Mouse (Mus musculus): ENCODE results near the gene Pepd.
"Not testable (repeated sequence)": the region's sequence is repeated elsewhere in the genome, so short reads cannot be mapped to it uniquely, and the experiment has no call there.

The Pepd gene

GRCm38 (mm10) chr7:34932631-34933030 lies 20.5 kb downstream of the Pepd start:
- no peak for DNase-seq (ENCODE audit: inconsistent ontology term)

GRCm38 (mm10) chr7:34933142-34933541 lies 21.0 kb downstream of the Pepd start:
- DNase-seq (ENCODE audit: inconsistent ontology term): no peak

GRCm38 (mm10) chr7:34936347-34936746 lies 24.2 kb downstream of the Pepd start:
- no peak for DNase-seq (ENCODE audit: inconsistent ontology term)

- DNase-seq (ENCODE audit: inconsistent ontology term): peak; percentile 27
Measured at GRCm38 (mm10) chr7:34938636-34939261, 26.6 kb downstream of the Pepd start.

- peak; percentile 97 for DNase-seq (ENCODE audit: inconsistent ontology term)
Measured at GRCm38 (mm10) chr7:34939262-34939951, 27.2 kb downstream of the Pepd start.

GRCm38 (mm10) chr7:34939952-34940312 lies 27.8 kb downstream of the Pepd start:
- DNase-seq (ENCODE audit: inconsistent ontology term): no peak

- DNase-seq (ENCODE audit: inconsistent ontology term): no peak
Measured at GRCm38 (mm10) chr7:34943581-34944123, 31.5 kb downstream of the Pepd start.

GRCm38 (mm10) chr7:34946269-34946925 lies 34.2 kb downstream of the Pepd start:
- no peak for DNase-seq (ENCODE audit: inconsistent ontology term)

GRCm38 (mm10) chr7:34954548-34954947 lies 42.4 kb downstream of the Pepd start:
- no peak for DNase-seq (ENCODE audit: inconsistent ontology term)

GRCm38 (mm10) chr7:34955295-34955694 lies 43.1 kb downstream of the Pepd start:
- DNase-seq (ENCODE audit: inconsistent ontology term): no peak

GRCm38 (mm10) chr7:34957138-34957537 lies 45.0 kb downstream of the Pepd start:
- no peak for DNase-seq (ENCODE audit: inconsistent ontology term)

- peak; percentile 35 for DNase-seq (ENCODE audit: inconsistent ontology term)
Measured at GRCm38 (mm10) chr7:34963889-34964645, 51.9 kb downstream of the Pepd start.

- peak; percentile 31 for DNase-seq (ENCODE audit: inconsistent ontology term)
Measured at GRCm38 (mm10) chr7:34967362-34967761, 55.2 kb downstream of the Pepd start.

GRCm38 (mm10) chr7:34968749-34969433 lies 56.7 kb downstream of the Pepd start:
- DNase-seq (ENCODE audit: inconsistent ontology term): no peak

GRCm38 (mm10) chr7:34971826-34972225 lies 59.6 kb downstream of the Pepd start:
- no peak for DNase-seq (ENCODE audit: inconsistent ontology term)

- DNase-seq (ENCODE audit: inconsistent ontology term): peak; percentile 67
Measured at GRCm38 (mm10) chr7:34972990-34973440, 60.8 kb downstream of the Pepd start.

- DNase-seq (ENCODE audit: inconsistent ontology term): no peak
Measured at GRCm38 (mm10) chr7:34973877-34974276, 61.7 kb downstream of the Pepd start.

- DNase-seq (ENCODE audit: inconsistent ontology term): no peak
Measured at GRCm38 (mm10) chr7:34975913-34976312, 63.7 kb downstream of the Pepd start.

- no peak for DNase-seq (ENCODE audit: inconsistent ontology term)
Measured at GRCm38 (mm10) chr7:34977403-34977802, 65.2 kb downstream of the Pepd start.

- DNase-seq (ENCODE audit: inconsistent ontology term): no peak
Measured at GRCm38 (mm10) chr7:34981803-34982202, 69.6 kb downstream of the Pepd start.

GRCm38 (mm10) chr7:34982372-34982771 lies 70.2 kb downstream of the Pepd start:
- DNase-seq (ENCODE audit: inconsistent ontology term): not testable (repeated sequence)

All from Muller cell, postnatal 12 days (primary cell).